Mouse (Mus musculus): ENCODE measurements around the gene Kif1a.
"Not testable (repeated sequence)": the region's sequence is repeated elsewhere in the genome, so short reads cannot be mapped to it uniquely, and the experiment has no call there.

Kif1a gene

GRCm38 (mm10) chr1:93018716-93019115, 83.0 kb downstream of the Kif1a start:
- no peak for DNase-seq

GRCm38 (mm10) chr1:93015136-93015535, 86.6 kb downstream of the Kif1a start:
- DNase-seq = no peak

DNA sequence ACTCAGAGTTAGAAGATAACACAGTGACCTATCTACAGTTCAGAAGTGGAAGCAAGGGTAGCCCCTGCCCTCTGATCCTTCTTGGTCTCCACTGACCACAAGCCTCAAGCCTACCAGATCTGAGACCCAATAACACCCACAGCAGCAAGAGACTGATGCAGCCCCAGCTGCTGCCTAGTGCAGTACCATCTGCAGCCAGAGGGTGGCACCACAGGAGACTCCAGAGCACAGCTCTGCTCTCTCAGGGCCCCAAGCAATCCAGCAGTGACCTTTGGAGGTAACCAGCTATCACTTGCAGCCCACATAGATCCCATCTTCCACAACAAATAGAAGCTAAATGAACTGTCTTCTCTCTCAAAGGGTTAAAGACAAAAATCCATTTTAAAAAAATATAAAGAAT, 87.3 kb downstream of the Kif1a start:
- DNase-seq = peak; percentile 56 to 89

DNA sequence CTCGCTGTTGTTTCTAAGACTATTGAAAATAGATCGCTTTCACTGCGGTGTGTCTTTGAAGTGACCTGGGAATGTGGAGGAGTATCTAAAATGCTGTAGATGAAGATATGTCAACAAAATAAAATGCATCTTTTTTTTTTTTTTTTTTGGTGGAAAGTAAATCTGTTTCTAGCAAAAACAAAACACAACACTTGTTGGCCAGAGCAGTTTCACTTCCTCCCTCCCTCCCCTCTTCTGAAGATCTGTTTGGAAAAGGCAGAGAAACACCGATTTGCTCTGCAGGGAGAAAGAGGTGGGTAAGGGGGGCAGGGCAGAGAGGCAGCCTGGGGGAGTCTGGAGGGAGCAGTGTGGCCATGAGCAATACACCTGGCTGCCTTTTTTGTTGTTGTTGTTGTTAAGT, 88.4 kb downstream of the Kif1a start:
- DNase-seq = no peak

GRCm38 (mm10) chr1:93012103-93012585, 89.6 kb downstream of the Kif1a start:
- no peak for DNase-seq

GRCm38 (mm10) chr1:93010731-93011130, 91.0 kb downstream of the Kif1a start:
- peak in 1 of 2 experiments; percentile 65 for DNase-seq

DNA sequence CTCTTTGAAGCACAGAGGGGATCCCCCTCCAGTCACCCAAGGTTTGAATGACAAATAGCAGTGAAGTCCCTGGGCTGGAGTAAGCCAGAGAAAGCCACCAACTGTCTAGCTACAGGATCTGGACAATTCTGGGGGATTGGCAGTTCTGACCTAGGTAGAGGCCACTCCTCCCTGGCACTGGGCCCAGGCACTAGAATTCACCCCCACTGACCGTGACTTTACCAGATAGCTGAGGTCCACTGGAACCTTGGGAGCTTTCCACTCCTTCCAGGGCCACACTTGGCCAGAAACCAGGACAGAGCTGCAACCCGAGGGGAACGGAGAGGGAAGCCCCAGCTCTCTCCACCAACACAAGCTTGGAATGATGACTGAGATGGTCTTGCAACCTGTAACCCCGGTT, 92.6 kb downstream of the Kif1a start:
- peak; percentile 33 to 58 for DNase-seq

DNA sequence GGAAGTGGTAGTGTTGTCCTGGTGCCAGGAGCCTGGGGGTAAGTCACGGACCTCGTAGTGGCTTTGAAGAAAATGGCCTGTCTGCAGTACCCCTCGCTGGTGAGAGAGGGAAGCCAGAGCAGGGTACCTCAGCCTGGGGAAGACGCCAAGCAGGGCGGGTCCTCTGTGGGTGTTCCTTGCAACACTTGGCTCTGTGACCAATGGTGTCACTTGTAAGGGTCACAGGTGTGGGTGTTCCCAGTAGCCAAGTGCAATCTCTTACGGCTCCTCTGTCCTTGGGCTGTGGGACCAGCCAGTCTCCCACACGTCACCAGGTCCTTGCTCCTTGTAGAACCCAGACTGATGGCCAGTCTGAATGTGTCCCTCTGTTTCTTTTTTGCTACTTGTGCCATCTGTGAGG, 95.7 kb downstream of the Kif1a start, which contains the start of gene Aqp12:
TSS of gene Aqp12 (plus strand) at position 274 of the 400 bp plus-strand sequence.
- no peak for DNase-seq

GRCm38 (mm10) chr1:92992880-92993279, 108.9 kb downstream of the Kif1a start:
- DNase-seq = no peak

GRCm38 (mm10) chr1:92992214-92992855, 109.4 kb downstream of the Kif1a start:
- DNase-seq = no peak

DNA sequence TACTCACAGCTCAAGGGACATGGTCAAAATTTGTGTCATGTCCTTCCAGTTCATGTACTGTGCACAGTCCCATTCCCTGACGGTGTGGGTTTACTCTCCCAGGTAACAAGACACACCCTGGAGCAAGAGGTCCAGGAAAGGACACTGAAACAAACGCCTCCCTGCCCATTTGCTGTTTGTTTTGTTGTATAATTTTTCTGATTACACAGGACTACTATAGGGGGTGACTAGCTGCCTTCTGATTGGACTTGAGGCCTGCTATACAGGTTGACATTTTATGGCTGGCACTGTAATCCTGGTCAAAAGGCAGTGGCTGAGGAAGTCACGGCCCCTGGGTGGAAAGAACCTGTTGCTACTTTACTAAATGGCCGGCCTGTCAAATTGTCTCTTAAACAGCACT, 111.9 kb downstream of the Kif1a start:
- no peak for DNase-seq

DNA sequence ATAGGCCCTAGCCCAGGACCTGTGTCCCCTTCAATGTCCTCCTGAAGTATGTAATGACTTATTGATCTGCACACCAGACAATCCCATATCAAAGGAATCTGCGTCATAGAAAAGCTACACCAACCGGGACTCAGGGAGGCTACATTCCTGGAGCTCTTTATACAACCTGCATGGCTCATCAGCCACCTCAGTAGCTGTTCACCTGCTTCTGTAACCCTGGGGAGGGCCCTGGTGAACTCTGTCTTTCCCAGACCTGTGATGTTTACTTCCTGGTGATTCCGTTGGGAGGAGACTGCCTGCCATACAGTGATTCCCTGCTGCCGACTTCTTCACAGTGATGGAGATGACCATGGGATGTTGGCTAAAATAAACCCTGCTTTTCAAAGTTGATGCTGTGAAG, 112.9 kb downstream of the Kif1a start:
- no peak for DNase-seq

DNA sequence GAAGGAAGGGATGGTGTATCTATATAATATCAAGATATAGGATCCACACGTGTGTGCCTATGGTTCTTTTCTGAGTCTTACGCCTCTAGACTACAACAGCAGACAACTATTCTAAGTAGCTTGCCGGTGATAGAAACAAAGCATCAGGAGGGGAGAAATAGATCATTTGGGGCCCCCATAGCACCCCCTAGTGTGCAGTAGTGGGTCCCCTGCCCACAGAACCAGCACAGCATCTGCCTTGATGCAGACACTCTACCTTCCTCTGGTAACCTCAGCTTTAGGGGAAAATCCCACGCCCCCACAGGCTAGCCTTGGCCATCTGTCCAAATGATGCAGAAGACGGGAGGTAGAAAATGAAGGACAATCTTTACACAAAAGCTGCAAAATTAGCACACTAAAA, 116.8 kb downstream of the Kif1a start:
- DNase-seq = no peak

DNA sequence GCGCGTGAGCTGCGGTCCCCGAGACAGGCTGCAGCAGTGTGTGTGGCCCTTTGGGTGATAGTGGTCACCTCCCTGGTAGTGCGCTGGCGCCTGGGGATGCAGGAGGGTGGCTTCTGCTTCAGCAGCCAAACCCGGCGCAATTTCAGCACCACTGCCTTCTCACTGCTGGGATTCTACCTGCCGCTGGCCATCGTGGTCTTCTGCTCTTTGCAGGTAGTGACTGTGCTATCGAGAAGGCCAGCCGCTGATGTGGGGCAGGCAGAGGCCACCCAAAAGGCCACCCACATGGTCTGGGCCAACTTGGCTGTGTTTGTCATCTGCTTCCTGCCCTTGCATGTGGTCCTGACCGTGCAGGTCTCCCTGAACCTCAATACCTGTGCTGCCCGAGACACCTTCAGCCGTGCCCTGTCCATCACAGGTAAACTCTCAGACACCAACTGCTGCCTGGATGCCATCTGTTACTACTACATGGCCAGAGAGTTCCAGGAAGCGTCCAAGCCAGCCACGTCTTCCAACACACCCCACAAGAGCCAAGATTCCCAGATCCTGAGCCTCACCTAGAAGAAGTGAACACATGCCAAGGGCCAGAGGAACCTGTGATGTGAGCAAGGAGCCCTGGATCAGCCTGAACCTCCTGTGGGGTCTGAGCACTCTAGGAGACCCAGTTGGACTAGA, 118.7 kb downstream of the Kif1a start:
- DNase-seq = no peak

DNA sequence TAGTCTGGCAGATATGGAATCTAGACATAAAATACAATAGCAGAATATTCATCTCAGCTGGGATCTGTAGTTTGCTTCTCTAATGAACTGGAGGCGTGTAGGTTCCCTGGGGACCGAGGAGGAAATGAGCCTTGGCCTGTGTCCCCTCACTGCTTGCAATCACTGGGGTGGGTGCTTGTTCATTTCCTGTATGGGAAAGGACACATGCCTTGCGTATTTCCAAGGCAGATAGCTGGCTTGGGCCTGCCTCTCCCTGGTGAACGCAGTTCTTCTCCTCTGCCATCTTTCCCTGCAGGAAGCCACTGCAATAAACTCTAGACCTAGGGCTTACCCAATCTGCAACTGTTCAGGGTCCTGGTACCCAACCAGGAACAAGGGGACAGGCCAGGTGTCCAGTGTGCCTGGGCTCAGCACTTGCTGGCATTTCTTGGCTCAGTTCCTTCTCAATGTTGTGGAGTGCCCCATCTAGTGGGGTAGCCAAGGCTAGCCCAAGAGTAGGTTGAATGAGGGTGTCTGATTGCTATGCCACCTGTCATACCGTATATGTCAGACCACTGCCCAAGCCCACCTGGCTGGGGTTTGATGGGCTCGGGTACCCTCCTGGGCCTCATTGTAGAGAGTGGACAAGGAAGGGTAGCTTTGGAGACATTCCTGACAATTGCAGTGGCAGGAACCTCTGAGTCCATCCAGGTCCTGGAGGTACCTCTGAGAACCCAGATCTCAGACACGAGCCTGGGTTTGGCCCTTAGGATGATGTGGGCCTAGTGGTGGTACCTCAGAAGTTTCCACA, 120.5 kb downstream of the Kif1a start:
- peak; percentile 65 to 78 for DNase-seq

GRCm38 (mm10) chr1:92979073-92979602, 122.6 kb downstream of the Kif1a start:
- DNase-seq = no peak

DNA sequence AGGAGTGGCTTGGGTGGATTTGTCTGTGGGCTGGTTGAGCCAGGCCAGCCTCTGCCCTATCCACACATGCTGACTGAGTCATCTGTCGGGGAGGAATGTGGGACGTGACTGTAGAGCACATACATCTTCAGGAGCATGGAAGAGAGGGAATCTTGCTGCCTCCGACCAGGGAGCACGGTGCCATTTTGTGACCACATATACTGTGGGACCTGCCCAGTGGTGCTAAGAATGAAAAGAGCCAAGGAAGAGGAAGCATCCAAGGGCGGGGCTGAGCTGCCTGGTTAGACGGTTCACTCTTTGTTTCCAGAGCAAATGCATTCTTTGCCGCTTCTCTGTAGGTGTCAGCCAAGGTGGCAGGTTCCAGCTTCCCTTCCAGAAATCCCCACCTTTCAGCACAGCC, 123.1 kb downstream of the Kif1a start:
- no peak for DNase-seq

DNA sequence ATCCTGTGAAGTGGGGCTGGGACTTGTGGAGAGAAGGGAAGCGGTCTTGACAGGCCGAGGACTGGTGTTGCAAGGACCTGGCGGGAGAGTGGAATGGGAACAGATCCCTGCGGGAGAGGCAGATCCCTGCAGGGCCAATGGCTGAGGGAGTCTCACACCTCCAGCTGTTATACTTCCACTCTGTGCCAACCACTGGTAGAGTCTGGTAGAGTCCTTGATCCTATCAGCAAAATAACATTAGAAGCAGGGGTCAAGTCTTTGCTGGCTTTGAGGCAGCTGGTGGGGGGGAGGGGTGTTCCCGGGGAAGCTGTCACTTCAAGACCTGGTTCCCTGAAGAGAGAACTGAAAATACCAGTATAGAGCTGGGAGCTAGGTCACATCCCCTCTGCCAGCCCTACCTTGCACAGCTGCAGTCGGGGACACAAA, 125.6 kb downstream of the Kif1a start:
- DNase-seq = peak; percentile 17 to 31

DNA sequence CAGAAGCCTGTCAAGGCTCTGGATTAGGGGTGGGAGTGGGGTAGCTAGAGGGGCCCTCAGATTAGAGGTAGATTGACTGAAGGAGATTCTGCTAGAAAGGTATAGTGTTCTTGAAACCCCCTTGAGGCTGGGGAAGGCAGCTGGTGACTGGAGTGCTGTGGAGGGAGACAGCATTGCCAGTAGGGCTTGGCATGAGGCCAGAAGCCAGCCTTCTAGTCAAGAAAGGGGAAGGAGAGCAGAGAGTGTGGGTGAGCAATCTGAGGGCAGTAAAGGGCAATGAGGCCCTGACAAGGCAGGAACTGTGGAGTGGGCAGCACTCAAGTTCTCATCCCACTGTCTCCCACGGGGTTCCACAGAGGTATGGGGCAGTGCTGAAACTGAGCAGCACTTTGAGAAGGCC, 128.9 kb downstream of the Kif1a start:
- peak in 1 of 2 experiments; percentile 67 for DNase-seq

DNA sequence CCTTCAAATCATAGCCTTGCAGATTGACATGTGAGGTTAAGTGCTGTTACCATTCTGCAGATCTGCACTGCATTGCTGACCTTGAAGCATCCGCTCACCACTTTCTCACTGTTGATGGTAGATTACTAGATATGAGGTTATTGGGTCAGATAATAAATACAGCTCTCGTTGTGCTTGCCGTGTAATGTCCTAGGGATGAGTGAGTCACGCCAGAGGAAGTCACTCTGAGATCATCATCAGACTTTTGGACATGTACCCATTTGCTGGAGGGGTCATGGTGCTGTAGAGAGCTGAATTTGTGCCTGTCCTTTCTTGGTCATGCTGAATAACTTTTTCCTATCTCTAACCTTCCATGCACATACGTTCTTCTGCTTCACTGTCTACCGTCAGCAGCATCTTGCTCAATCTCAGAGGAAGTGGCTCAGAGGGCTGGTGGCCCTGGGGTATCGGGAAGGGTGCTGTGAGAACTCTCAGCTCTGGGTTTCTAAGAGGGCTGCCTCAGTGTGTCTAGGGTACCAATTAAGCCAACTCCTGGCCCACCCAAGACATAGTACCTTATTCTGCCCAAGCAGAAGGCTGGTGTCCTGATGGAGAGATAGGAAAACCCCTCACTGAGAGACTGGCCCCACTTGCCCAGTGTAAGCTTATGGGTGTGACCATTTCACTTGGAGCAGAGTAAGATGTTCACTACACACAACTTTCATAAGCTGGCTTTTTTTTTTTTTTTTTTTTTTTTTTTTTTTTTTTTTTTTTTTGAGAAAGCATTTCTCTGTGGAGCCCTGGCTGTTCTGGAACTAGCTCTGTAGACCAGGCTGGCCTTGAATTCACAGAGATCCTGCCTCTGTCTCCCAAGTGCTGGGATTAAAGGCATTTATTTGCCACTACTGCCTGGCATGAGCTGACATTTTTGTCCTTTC, 129.6 kb downstream of the Kif1a start:
- no peak for DNase-seq

DNA sequence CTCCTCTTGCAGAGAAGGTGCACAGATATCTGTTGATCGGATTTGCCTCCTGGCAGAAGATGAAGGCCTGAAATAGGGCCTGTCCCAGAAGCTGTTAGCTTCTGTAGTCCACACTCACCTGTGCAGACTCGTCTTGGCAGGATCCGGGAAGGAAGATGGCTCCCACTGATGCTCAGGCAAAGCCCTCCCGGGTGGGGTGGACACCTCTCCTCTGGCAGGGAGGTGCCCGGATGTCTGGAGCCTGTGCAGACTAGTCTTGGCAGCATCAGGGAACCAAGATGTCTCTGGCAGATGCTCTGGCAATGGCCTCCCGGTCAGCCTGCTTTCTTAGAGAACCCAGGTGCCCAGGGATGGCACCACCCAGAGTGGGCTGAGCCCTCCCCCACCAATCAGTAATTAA, 131.0 kb downstream of the Kif1a start:
- not testable (repeated sequence) for DNase-seq
